Mouse (Mus musculus) ES-Bruce4 (cell line): ENCODE results near the gene Rbms1.

Experiments used
- CTCF ChIP-seq: IDR thresholded peaks from one replicate; pipeline ENCODE4 v1.8.1; 2011; ENCODE audit warnings: low read depth, low read length
- EP300 ChIP-seq: IDR thresholded peaks from 2 replicates; pipeline ENCODE4 v1.6.1; 2011; ENCODE audit warnings: low read depth, low read length; ENCODE audit not compliant: insufficient read depth
- POLR2A ChIP-seq: IDR thresholded peaks from one replicate; pipeline ENCODE4 v1.8.1; 2011; ENCODE audit warnings: low read length; ENCODE audit not compliant: insufficient read depth

DNA sequence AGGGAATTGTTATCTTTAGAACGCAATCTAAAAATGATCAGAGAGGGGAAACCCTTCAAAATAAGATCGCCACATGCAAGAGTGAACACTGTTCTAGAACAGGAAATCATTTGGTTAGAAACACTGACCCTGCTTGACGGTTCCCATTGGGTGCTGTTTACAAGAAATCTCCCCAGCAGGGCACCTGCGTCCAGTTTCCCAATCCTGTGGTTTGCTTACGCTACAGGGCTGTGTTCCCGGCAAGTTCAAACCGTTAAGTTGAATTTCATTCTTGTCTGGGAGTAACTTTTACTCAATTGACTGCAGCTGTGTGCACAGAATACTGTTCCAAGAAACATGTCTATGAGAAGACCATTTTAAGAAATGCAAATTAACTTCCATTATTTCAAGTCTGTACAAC lies 59.5 kb downstream of the Rbms1 start:
- TF ChIP-seq CTCF (no peak), POLR2A (no peak), EP300 (no peak)
